Mouse (Mus musculus) ES-CJ7 (cell line): Measurements from ENCODE around the gene Nacc1.
"Not testable (repeated sequence)": the region's sequence is repeated elsewhere in the genome, so short reads cannot be mapped to it uniquely, and the experiment has no call there.

Source experiments
- DNase-seq: peaks from one replicate; pipeline ENCODE4 v3.0.0; 2011; ENCODE audit warnings: low read depth, low spot score

Gene Nacc1

GRCm38 (mm10) chr8:84640617-84641294 lies 46.9 kb downstream of the Nacc1 start:
- peak; percentile 30 for DNase-seq

GRCm38 (mm10) chr8:84640010-84640588 lies 47.6 kb downstream of the Nacc1 start:
- peak; percentile 48 for DNase-seq

GRCm38 (mm10) chr8:84639162-84640009 lies 48.3 kb downstream of the Nacc1 start:
- DNase-seq, result peak; percentile 95

- no peak for DNase-seq
Observed at GRCm38 (mm10) chr8:84638555-84639161, 49.0 kb downstream of the Nacc1 start.

GRCm38 (mm10) chr8:84637946-84638554 lies 49.6 kb downstream of the Nacc1 start:
- peak; percentile 61 for DNase-seq

- no peak for DNase-seq
Observed at GRCm38 (mm10) chr8:84636051-84636691, 51.5 kb downstream of the Nacc1 start.

GRCm38 (mm10) chr8:84635397-84636050 lies 52.1 kb downstream of the Nacc1 start:
- DNase-seq, result no peak

GRCm38 (mm10) chr8:84634849-84635304 lies 52.8 kb downstream of the Nacc1 start:
- DNase-seq, result no peak

GRCm38 (mm10) chr8:84633841-84634584 lies 53.6 kb downstream of the Nacc1 start:
- peak; percentile 81 for DNase-seq

- DNase-seq, result peak; percentile 93
Observed at GRCm38 (mm10) chr8:84631813-84632212, 55.8 kb downstream of the Nacc1 start.

- no peak for DNase-seq
Observed at GRCm38 (mm10) chr8:84630145-84630544, 57.5 kb downstream of the Nacc1 start.

GRCm38 (mm10) chr8:84629586-84629985 lies 58.1 kb downstream of the Nacc1 start:
- DNase-seq, result no peak

GRCm38 (mm10) chr8:84623425-84623824 lies 64.2 kb downstream of the Nacc1 start:
- not testable (repeated sequence) for DNase-seq

GRCm38 (mm10) chr8:84621102-84621625 lies 66.5 kb downstream of the Nacc1 start:
- peak; percentile 73 for DNase-seq
